Mouse (Mus musculus) erythroblast, embryonic 14.5 days (primary cell): Measurements from ENCODE around the gene Accsl.

ENCODE experiments used
- GATA1 ChIP-seq: IDR thresholded peaks from 2 replicates; pipeline ENCODE4 v1.6.1; 2012; ENCODE audit warnings: low read length, inconsistent platforms, mixed read lengths
- TAL1 ChIP-seq: IDR thresholded peaks from 3 replicates; pipeline ENCODE4 v1.6.1; 2012; ENCODE audit warnings: low read length, inconsistent platforms, mixed read lengths

GRCm38 (mm10) chr2:93891611-93892280, 22.8 kb upstream of the Accsl start:
- no peak for TF ChIP-seq GATA1
- TF ChIP-seq TAL1 = no peak
